Mouse (Mus musculus): ENCODE measurements around the gene Tcf7l2. TPM values are rescaled to one million over a fixed set of nuclear protein-coding genes. Genes with fewer than 3 reads are reported as not detected.

The Tcf7l2 gene
- polyA plus RNA-seq, 1 experiment from 2014 or later: 108 TPM

DNA sequence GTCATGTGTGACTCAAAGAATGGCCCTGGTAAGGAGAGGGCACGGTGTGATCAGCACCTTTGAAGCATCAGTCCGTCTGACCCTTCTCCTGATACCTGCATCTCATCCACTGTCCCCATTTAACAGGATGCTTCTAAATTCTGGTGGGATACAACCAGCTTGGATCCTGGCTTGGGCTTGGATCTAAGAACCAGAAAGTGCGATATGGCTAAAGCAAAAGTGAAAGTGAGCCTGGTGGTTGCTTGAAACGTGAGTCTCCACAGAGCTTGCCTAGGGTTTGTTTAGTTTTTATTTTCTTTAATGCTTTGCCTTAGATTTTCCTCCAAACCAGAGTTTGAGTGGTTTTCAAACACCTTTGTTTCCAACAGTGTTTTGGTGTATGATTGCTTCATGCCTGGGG is 51.4 kb downstream of the Tcf7l2 start:
- Histone ChIP-seq H3K4me2 (replicated peaks) (no peak overlapping the region), H3K27ac (replicated peaks) (no peak overlapping the region), H3K4me3 (replicated peaks) (no peak overlapping the region), H3K9ac (no peak overlapping the region), H3K4me1 (peaks cover 56% of the 10 kb centered on the region), H3K9me3 (replicated peaks) (no peaks in the 10 kb centered on the region), H3K27me3 (no peaks in the 10 kb centered on the region), H3K36me3 (0 out of 2 replicates have a peak, but pooled peaks cover 4% of the 10 kb centered on the region)
- no peak for ATAC-seq (ENCODE audit: insufficient number of reproducible peaks, low FRiP score, low TSS enrichment, low read depth)
- WGBS: 69% methylated on average over 4 of the region's 4 CpGs

- H3K4me1 ChIP-seq: peaks cover 45% of the 10 kb centered on the region
- no peaks in the 10 kb centered on the region for H3K27me3 ChIP-seq
- no peak overlapping the region for H3K27ac ChIP-seq (replicated peaks)
- H3K36me3 ChIP-seq: 0 out of 2 replicates have a peak, but pooled peaks cover 4% of the 10 kb centered on the region
- H3K9me3 ChIP-seq (replicated peaks): no peaks in the 10 kb centered on the region
- WGBS: 66% methylated on average over 8 of the region's 8 CpGs
- no peak overlapping the region for H3K4me3 ChIP-seq (replicated peaks)
- ATAC-seq (ENCODE audit: insufficient number of reproducible peaks, low FRiP score, low TSS enrichment, low read depth): no peak
- H3K4me2 ChIP-seq (replicated peaks): no peak overlapping the region
- no peak overlapping the region for H3K9ac ChIP-seq
These were observed 52.8 kb downstream of the Tcf7l2 start for GRCm38 (mm10) chr19:55794194-55794945.

GRCm38 (mm10) chr19:55794946-55795340 is 53.3 kb downstream of the Tcf7l2 start:
- 0 out of 2 replicates have a peak, but pooled peaks cover 4% of the 10 kb centered on the region for H3K36me3 ChIP-seq
- no peak for ATAC-seq (ENCODE audit: insufficient number of reproducible peaks, low FRiP score, low TSS enrichment, low read depth)
- no peak overlapping the region for H3K9ac ChIP-seq
- no peak overlapping the region for H3K4me3 ChIP-seq (replicated peaks)
- H3K4me1 ChIP-seq: peaks cover 44% of the 10 kb centered on the region
- H3K27ac ChIP-seq (replicated peaks): no peak overlapping the region
- H3K4me2 ChIP-seq (replicated peaks): no peak overlapping the region
- no peaks in the 10 kb centered on the region for H3K27me3 ChIP-seq
- 91% methylated on average over 5 of the region's 5 CpGs for WGBS
- no peaks in the 10 kb centered on the region for H3K9me3 ChIP-seq (replicated peaks)

DNA sequence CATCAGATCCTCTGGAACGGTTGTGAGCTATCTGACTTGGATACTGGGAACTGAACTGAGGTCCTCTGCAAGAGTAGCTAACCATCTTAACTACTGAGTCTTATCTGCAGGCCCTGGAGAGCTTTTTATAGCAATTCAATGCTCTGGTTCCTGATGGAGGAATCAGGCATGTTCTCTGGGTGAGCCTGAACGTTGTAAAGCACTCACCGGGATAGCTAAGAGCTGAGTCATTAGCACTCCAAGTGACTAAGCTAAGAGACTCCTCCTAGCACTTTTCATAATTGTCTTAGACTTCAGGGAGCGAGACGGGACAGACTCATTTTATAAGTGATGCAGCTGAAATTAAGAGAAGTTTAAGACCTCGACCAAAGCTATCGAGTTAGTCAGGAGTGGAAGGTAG is 53.7 kb downstream of the Tcf7l2 start:
- Histone ChIP-seq H3K4me1 (peaks cover 41% of the 10 kb centered on the region), H3K27ac (replicated peaks) (no peak overlapping the region), H3K9me3 (replicated peaks) (no peaks in the 10 kb centered on the region), H3K27me3 (no peaks in the 10 kb centered on the region), H3K4me2 (replicated peaks) (no peak overlapping the region), H3K36me3 (0 out of 2 replicates have a peak, but pooled peaks cover 4% of the 10 kb centered on the region), H3K9ac (no peak overlapping the region), H3K4me3 (replicated peaks) (no peak overlapping the region)
- no peak for ATAC-seq (ENCODE audit: insufficient number of reproducible peaks, low FRiP score, low TSS enrichment, low read depth)
- WGBS: 70% methylated on average over 7 of the region's 7 CpGs

GRCm38 (mm10) chr19:55797834-55798233 is 56.2 kb downstream of the Tcf7l2 start:
- Histone ChIP-seq H3K4me2 (replicated peaks) (no peak overlapping the region), H3K27ac (replicated peaks) (no peak overlapping the region), H3K9me3 (replicated peaks) (no peaks in the 10 kb centered on the region), H3K4me3 (replicated peaks) (no peak overlapping the region), H3K36me3 (0 out of 2 replicates have a peak, but pooled peaks cover 4% of the 10 kb centered on the region), H3K27me3 (no peaks in the 10 kb centered on the region), H3K4me1 (peaks cover 20% of the 10 kb centered on the region), H3K9ac (no peak overlapping the region)
- no peak for ATAC-seq (ENCODE audit: insufficient number of reproducible peaks, low FRiP score, low TSS enrichment, low read depth)
- 76% methylated on average over 3 of the region's 3 CpGs for WGBS

- ATAC-seq (ENCODE audit: insufficient number of reproducible peaks, low FRiP score, low TSS enrichment, low read depth): no peak
- H3K27ac ChIP-seq (replicated peaks): no peak overlapping the region
- H3K36me3 ChIP-seq: 0 out of 2 replicates have a peak, but pooled peaks cover 4% of the 10 kb centered on the region
- no peaks in the 10 kb centered on the region for H3K27me3 ChIP-seq
- H3K4me1 ChIP-seq: peaks cover 20% of the 10 kb centered on the region
- no peak overlapping the region for H3K4me2 ChIP-seq (replicated peaks)
- no peaks in the 10 kb centered on the region for H3K9me3 ChIP-seq (replicated peaks)
- H3K9ac ChIP-seq: no peak overlapping the region
- H3K4me3 ChIP-seq (replicated peaks): no peak overlapping the region
These were observed 57.8 kb downstream of the Tcf7l2 start for GRCm38 (mm10) chr19:55799411-55799810.

GRCm38 (mm10) chr19:55800059-55800458 is 58.4 kb downstream of the Tcf7l2 start:
- ATAC-seq (ENCODE audit: insufficient number of reproducible peaks, low FRiP score, low TSS enrichment, low read depth): no peak
- Histone ChIP-seq H3K36me3 (0 out of 2 replicates have a peak, but pooled peaks cover 7% of the 10 kb centered on the region), H3K27me3 (no peaks in the 10 kb centered on the region)

DNA sequence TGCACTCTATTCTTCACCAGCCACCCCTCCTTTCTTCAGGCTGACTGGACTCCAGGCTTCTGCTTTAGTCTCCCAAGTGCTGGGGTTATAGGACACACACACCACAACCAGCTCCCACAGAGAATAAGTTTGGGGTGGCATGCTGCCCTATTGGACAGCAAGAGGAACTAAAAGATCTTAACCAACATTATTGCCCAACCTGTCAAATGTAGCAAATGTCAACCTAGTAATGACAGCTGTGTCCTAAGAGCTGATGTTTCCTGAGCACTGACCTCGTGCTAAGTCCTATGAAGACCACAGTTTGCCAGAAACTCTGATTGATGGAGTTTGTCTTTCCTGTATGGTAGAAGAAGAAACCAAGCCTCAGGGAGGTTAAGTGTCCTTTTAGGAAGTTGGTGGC is 61.5 kb downstream of the Tcf7l2 start:
- Histone ChIP-seq H3K27me3 (no peaks in the 10 kb centered on the region), H3K4me2 (replicated peaks) (no peak overlapping the region), H3K27ac (replicated peaks) (no peak overlapping the region), H3K36me3 (0 out of 2 replicates have a peak, but pooled peaks cover 4% of the 10 kb centered on the region), H3K4me1 (peaks cover 33% of the 10 kb centered on the region), H3K9me3 (replicated peaks) (no peaks in the 10 kb centered on the region), H3K4me3 (replicated peaks) (no peak overlapping the region), H3K9ac (no peak overlapping the region)
- no peak for ATAC-seq (ENCODE audit: insufficient number of reproducible peaks, low FRiP score, low TSS enrichment, low read depth)
- 85% methylated on average over 1 of the region's 1 CpGs for WGBS

More at GRCm38 (mm10) chr19:55800059-55800458, 58.4 kb downstream of the Tcf7l2 start:
- Histone ChIP-seq H3K4me2 (replicated peaks) (no peak overlapping the region), H3K9ac (no peak overlapping the region), H3K9me3 (replicated peaks) (no peaks in the 10 kb centered on the region), H3K4me3 (replicated peaks) (no peak overlapping the region), H3K4me1 (peaks cover 23% of the 10 kb centered on the region), H3K27ac (replicated peaks) (no peak overlapping the region)
- 94% methylated on average over 4 of the region's 4 CpGs for WGBS

DNA sequence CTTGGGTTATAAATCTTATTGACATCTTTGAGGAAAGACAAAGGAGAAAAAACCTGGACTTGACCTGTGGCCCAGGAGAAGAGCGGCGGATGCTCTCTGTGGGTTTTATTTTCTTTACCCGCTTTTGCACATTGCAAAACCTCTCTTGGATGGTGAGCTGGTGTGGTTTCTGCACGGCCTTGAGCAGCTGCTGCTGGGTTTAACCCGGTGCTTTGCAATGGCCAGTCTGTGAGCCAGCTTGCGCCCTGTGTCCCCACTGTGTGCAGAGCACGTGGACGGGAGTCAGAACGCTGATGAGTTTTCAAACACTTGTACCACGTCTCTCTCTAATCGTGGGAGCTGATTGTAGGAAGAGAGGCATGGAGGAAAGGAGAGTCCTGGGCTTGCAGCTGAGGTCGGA is 62.2 kb downstream of the Tcf7l2 start:
- no peaks in the 10 kb centered on the region for H3K27me3 ChIP-seq
- peaks cover 33% of the 10 kb centered on the region for H3K4me1 ChIP-seq
- no peak overlapping the region for H3K4me3 ChIP-seq (replicated peaks)
- H3K27ac ChIP-seq (replicated peaks): no peak overlapping the region
- no peak overlapping the region for H3K9ac ChIP-seq
- no peaks in the 10 kb centered on the region for H3K9me3 ChIP-seq (replicated peaks)
- ATAC-seq (ENCODE audit: insufficient number of reproducible peaks, low FRiP score, low TSS enrichment, low read depth): no peak
- H3K36me3 ChIP-seq: 0 out of 2 replicates have a peak, but pooled peaks cover 4% of the 10 kb centered on the region
- no peak overlapping the region for H3K4me2 ChIP-seq (replicated peaks)
- WGBS: 88% methylated on average over 12 of the region's 12 CpGs

- WGBS: 76% methylated on average over 7 of the region's 7 CpGs
- Histone ChIP-seq H3K9ac (no peak overlapping the region), H3K4me1 (peaks cover 33% of the 10 kb centered on the region), H3K36me3 (peaks cover 4% of the 10 kb centered on the region; the same call in 1 of the 2 replicates), H3K27ac (replicated peaks) (no peak overlapping the region), H3K27me3 (no peaks in the 10 kb centered on the region), H3K4me2 (replicated peaks) (no peak overlapping the region), H3K9me3 (replicated peaks) (no peaks in the 10 kb centered on the region), H3K4me3 (replicated peaks) (no peak overlapping the region)
- no peak for ATAC-seq (ENCODE audit: insufficient number of reproducible peaks, low FRiP score, low TSS enrichment, low read depth)
These were observed 63.2 kb downstream of the Tcf7l2 start for GRCm38 (mm10) chr19:55804795-55805194.

DNA sequence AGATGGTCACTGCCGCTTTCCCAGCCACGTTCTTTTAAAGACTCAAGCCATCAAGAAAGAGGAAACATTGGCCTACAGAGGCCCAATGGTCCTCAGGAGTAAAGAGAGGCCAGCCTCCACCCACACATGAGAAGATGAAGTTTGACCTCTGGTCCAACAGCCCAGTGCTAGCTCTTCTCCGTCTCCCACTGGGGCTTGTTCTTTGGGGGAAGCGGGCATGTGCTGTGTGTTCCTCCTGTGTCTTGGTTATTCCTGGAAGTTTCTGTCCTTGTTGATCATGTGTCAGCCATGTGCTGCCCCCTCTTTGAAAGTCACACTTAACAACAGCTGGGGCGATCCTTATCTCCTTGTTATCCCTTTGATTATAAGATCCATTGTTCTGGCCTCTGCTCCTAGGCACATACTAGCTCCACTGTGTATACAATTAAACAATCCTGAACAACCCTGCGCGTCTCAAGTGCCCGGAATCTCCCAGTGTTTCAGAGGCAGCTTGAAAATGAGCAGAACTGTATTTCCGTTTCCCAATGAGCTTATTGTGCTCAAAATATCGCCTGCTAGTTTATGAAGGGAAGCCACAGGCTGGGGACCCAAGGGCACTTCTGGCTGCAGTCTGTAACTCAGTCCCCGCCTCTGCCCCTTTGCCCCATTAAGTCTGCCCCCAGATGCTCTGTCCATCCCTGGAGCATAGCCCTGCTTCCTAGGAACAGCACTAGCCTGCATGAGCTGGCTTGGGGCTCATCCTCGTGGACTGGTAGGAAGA is 65.0 kb downstream of the Tcf7l2 start:
- Histone ChIP-seq H3K4me1 (peaks cover 36% of the 10 kb centered on the region), H3K27me3 (no peaks in the 10 kb centered on the region), H3K36me3 (peaks cover 4% of the 10 kb centered on the region; the same call in 1 of the 2 replicates), H3K9me3 (replicated peaks) (no peaks in the 10 kb centered on the region), H3K4me2 (replicated peaks) (peak overlapping the region; percentile 24; the same call in 1 of the 2 replicates), H3K9ac (no peak overlapping the region), H3K27ac (replicated peaks) (peak overlapping the region; percentile 72), H3K4me3 (replicated peaks) (no peak overlapping the region)
- 0 out of 2 replicates have a peak, but pooled peaks have one; percentile 2 for ATAC-seq (ENCODE audit: insufficient number of reproducible peaks, low FRiP score, low TSS enrichment, low read depth)
- 41% methylated on average over 12 of the region's 12 CpGs for WGBS

Measured in embryonic facial prominence, embryonic 15.5 days (tissue).